Mouse (Mus musculus): ENCODE measurements at regions not wholly inside any gene's neighbourhood (a gene's known extent, or its start where the extent isn't known, plus 50 kb on each side); places are given as distances from the start of the nearest gene placed in this dataset.

DNA sequence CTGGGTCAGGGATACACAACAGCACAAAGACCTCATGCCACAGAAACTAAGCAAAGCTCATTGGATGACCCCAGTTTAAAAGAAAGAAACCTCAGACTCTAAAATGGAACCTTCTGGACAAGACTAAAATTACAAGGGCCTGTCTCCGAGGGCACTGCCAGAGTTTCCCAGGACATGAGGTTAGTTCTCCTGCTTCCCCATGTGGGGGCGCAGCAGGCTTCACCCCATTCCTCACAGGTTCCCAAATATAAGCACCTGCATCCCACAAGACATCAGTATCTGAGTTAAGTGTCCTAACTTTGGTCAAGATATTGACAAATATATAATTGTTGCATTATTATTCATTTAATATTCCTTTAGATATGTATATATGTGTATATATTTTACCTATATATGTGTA, 166.8 kb downstream of the B3gnt2 start:
- DNase-seq: no peak

DNA sequence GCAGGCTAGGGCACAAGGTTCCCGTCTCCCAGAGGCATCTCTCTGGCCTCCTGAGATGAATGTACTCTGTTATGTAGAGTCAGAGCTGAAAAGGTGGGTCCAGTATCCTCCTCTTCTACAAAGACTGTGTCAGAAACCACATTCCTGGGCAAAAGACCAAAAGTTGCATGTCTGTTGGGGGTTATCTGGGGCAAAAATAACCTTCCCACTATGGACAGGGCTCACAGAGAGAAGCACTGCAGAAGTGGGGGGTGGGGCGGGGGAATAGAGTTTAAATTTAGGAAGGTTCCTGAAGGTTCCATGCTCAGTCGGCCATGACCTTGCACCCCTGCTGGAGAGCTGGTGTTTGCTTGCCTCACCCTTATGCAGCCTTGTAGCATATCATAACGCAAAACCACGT, 165.9 kb downstream of the B3gnt2 start:
- no peak for DNase-seq

GRCm38 (mm10) chr11:22695237-22695636, 165.5 kb downstream of the B3gnt2 start:
- DNase-seq: no peak

DNA sequence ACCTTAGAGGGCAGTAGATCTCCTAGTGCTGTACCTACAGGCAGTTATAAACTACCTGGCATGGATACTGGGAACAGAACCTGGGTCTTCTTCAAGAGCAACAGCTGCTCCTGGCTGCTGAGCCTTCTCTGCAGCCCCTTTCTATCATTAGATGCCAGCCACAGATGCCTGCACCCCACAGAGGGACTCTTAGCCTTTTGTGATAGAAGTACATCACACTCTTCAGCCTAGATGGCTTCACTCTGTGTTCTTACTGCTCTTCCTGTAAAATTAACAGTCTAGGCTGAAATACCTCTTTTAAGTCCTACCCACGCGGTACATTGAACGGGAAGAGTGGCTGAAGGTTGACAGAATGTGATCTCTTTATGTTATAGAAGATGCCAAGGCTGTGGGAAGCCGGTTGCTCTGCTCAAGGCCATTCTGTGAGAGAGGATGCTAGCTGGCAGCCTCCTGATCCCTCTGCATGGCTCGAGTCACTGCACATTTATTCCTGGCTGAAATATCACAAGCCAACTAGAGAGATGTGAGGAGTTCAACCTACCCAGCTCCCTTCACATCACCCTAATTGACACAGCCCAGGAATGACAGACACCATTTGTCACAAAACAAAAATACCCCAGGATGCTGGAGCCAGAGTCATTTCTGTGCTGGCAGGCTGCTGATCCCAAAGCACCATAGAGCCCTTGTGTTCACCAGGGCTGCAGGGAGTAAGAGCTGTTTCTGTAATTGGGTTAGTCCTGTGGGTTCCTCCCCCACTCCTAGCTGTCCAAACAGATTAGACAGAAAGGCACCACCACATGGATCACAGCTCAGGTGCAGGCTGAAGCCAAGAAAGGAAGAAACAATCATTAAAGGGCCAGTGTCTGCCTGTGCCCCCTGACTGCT, 162.5 kb downstream of the B3gnt2 start:
- DNase-seq: no peak

- DNase-seq: no peak
These were observed 154.7 kb downstream of the B3gnt2 start for GRCm38 (mm10) chr11:22706082-22706481.
